Mouse (Mus musculus) T-helper 1 cell (primary cell): ENCODE results near the gene B230219D22Rik.

Experiments
- in situ Hi-C: fragments of 300-600 bp; cut with MboI, MseI; formaldehyde crosslinking; loops from one replicate; pipeline ENCODE4 v1.15.1; 2025; ENCODE audit warnings: high pct_unique_total_duplicates

Gene B230219D22Rik

DNA sequence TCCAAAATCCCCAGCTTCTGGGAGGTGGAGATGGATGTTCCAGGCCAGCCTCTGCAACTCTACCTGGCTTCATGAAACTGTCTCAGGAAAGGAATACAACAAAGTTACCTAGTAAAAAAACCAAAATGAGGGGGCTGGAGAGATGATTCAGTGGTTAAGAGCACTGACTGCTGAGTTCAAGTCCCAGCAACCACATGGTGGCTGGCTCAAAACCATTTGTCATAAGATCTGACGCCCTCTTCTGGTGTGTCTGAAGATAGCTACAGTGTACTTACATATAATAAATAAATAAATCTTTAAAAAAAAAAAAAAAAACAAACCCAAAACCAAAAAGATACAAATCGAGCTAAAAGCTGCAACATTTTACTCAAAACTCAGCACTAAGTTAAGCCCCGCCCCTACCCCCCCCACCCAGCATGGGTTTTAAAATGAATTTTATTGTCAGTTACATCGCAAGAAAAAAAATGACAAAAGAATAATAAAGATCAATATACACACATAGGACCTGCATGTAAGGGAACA is 33.7 kb downstream of the B230219D22Rik start:
- in situ Hi-C loops, result no loop called here

DNA sequence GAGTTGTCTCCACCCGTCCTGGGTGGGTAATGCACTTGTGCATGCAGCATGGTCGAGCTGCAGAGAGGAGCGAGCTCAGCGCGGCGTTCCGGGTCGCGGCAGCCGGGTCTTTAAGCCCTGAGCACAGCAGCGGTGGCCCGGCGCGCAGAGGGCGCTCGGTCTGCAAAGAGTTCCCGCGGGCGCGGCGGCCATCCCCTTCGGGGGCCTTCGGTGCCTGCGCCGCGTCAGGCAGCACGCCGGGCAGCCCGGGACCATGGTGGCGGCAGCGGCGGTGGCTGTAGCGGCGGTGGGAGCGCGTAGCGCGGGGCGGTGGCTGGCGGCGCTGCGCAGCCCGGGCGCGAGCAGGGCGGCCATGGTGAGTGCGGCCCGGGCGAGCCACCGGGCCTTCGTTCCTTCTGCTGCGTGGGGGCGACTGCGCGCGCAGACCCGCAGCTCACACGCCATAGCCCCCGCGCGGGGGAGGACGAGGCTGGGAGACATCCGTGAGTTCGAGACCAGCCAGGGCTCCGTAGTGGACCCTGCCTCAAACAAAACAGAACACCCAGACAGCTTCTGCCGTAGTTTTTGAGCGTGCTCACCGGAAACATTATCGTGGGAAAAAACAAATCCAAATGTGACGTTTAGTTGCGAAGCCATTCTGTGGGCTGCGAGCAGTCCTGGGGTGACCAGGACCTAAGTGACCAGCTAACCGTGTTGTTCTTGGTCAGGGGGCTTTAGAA is 34.4 kb downstream of the B230219D22Rik start, which contains the start of gene Pcbd2:
Gene Pcbd2 (plus strand): TSS at position 249 of the 719 bp plus-strand sequence.
- in situ Hi-C loops, result no loop called here

DNA sequence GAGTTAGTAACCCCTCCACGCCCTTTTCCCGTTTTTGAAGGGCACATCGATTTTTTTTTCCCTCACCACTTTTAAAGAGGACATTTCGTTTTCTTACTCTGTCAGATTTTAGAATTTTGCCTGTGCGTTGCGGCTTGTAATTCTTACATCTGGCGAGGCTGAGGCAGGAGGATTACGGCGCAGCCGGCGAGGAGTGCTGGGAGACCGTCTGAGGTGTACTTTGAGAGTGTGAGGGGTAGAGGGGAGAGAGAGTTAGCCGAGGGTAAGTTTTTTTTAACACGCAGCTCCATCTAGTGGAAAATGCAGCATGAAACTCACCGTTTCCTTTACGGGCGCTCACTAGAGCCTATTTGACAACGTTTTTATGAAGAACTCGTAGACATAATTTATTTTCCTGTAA is 34.9 kb downstream of the B230219D22Rik start:
- in situ Hi-C loops, result no loop called here

DNA sequence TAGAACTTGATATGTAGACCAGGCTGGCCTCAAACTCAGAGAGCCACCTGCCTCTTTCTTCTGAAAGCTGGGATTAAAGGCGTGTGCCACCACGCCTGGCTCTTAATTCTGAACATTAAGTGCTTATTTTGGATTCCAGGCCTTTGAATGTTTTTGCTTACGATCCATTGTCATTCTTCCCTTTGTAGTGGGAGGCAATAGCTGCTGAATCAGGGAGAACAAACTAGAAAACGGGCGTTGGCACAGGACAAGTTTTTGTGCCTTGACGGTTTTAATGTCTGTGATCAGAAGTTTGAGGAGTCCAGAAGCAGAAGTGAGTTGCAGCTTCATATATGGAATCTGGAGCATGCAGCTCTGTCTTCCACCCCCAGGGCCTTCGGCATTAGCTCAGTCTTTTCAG is 37.8 kb downstream of the B230219D22Rik start:
- in situ Hi-C loops, result no loop called here

DNA sequence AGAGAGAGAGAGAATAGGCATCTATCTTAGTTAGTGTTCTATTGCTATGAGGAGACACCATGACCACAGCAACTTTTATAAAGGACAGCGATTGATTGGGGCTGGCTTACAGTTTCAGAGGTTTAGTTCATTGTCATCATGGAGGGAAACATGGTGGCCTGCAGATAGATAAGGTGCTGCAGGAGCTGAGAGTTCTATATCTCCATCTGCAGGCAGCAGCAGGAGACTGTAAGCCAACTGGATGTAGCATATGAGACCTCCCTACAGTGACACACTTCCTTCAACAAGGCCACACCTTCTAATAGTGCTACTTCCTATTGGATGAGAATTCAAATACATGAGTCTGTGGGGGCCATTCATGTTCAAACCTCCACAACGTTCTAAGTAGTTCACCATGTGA is 39.2 kb downstream of the B230219D22Rik start:
- in situ Hi-C loops, result no loop called here

DNA sequence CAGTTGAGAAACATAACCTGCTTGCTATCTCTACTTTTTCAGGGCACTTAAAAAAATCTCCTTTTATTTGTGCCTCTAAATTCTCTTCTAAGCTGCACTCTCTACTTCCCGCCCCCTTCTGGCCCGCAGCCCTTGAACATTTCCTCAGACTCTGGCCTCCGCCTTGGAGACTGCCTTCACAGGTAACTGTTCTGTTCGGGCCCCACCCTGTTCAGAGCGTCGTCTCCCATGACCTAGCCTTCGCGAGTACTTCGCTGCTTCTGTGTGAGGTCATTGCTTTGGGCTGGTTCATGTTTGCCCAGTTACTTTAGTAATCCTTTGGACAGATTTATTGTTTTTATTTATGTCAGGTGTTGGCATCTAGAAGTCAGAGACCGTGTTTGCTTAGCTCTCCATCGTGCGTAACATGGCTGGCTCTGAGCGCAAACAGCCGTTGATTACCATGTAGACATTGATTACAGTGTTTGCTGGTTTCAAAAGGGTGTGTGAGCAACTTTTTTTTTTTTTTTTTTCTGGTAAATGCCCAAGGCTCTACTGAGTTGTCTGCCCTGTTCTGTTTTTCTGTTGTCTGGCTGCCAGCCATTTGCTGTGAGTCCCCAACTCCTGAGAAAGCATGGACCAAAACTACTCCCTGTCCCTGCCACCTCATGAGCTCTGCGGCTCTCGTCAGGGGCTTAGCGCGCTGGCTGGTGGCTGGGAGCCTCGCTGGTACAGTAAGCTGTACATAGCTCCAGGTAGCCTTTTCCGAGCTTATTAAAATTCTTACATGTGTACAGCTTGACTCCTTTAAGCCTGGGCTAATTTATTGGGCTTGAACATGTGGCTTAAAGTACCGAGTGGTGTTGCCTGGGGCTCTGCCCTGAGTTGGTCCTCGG is 40.9 kb downstream of the B230219D22Rik start:
- in situ Hi-C loops, result no loop called here

DNA sequence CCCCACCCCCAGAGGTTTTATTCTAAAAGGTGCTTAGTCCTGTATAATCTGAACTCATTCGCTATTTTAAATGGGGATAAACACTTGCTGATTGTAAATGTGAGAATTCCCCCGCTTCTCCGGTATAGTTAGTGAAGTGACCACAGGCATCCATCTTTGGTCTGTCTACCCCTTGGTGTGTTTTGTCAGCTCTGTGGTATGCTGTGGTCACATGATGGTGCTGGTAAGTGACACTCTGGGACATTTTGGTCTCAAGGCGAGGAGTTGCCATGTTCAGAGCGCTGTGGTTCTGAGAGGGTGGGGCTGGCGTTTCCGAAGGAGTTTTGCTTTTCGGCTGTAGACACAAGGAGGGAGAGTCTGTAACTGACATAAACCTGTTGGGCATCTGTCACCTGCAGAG is 45.0 kb downstream of the B230219D22Rik start:
- in situ Hi-C loops, result no loop called here

DNA sequence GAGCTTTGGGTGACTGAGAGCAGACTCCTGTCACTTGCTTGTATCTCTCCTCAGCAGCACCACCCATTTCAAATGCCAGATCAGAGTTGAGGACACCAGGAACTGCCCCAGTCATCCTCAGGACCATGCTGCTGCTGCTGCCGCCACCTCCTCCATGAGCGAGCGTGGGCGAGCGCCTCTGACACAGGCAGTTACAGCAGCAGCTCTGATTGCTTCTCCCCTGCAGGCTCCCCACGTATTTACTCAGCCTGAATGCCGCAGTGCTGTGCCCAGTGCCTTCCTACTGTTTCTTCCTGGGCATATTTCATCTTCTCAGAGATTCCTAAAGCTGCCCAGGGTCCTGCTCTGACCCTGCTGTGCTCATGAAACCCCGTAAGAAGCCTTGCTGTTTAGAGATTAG is 49.4 kb downstream of the B230219D22Rik start:
- in situ Hi-C loops, result loop anchor here (10.0 kb wide), 1 partner anchor 1378 kb away; no protein-coding TSS in a partner anchor
